Mouse (Mus musculus): ENCODE data around the gene Pdk4.

Pdk4 gene

DNA sequence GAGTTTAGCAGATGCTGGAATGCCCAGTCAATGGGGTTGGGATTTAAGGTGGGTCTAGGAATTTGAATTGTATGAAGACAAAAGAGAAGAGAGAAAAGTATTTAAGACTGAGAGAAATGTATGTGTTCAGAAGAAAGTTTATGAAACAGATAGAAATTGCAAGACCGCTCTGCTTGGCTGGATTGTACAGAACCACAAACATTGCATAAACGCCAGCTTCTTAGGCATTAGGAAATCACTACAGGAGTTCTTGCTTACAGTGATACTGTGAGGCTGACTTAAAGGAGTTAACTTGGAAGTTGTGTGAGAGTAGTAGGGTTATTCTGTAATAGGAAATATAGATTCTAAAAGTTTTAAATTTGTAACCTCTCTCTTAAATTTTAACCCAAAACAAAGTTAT, 23.4 kb downstream of the Pdk4 start:
- TF ChIP-seq GATA4 (IDR thresholded peaks at IDR 0.05; ENCODE audit: insufficient replicate concordance, low read length) = no peak

DNA sequence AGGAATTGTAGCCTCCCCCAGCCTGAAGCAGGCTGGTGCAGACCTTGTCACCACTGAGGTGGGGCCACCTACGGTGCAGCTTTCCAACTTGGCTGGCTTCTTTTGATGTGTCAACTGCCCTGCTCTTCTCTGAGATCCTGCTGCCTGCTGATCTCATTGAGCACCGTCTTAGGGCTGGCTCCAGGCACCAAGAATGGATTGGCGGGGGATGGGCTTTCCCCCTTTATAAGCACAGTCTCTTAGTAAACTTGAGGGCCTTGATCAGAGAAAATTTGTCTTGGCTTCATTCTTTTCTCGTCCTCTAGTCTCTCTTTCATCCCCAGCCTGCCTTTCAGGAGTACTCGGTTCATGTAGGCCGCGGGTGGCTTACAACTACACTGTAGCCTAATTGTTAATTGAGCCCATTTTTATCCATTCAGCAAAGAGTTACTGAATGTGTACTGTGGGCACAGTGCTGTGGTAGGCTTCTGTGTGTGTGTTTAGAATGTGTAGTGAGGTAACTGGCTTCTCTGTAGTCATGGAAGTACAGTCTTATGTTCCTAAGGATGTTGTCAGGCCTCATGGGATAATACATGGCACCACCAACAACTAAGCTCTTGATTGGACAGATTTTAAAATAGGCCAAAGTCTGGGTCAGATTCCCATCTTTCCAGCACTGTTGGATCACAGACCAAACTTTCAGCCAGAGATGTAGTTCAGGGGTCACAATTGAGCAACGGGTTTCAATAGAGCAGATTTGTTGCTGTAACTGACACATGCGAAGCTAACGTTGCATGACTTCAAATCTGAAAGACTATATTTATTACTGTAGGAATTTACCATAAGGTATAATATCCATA, 25.4 kb downstream of the Pdk4 start:
- TF ChIP-seq GATA4 (IDR thresholded peaks at IDR 0.05; ENCODE audit: insufficient replicate concordance, low read length) = peak; percentile 41; the same call in 1 of the 2 replicates

DNA sequence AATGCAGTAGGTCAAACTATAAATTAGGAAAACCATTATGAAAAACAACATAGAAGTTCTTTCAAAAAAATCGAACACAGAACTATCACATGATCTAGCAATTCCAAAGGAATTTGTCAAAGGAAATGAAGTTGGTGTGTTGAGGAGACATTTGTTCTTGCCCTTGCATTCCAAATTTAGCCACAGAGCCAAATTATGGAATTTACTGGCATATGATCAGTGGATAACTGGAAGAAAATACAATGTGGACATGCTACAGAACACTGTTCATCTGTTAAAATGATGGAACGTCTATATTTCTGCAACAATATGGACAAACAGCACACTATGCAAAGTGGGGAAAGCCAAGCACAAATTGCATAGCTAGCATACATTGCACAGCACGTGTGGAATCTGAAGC, 40.3 kb downstream of the Pdk4 start:
- TF ChIP-seq GATA4 (IDR thresholded peaks at IDR 0.05; ENCODE audit: insufficient replicate concordance, low read length) = no peak

DNA sequence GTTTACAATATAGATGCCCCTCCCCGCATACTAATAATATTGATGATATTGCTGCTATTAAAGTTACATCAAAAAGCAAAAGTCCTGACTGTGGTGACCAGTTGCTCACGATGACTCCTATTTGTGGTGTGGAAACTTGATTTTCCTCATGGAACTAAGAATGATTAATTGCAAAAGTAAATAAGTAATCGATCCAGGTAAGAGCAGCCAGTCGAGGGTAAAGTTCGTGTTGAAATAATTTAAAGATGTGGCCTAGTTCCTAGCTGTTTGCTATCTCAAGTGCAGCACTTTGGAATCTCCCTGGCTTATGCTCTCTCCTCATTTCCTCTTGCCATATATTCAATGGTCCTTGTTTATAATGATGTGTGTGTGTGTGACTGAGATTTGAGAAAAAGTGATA, 46.2 kb downstream of the Pdk4 start:
- TF ChIP-seq GATA4 (IDR thresholded peaks at IDR 0.05; ENCODE audit: insufficient replicate concordance, low read length) = peak; percentile 34; the same call in 1 of the 2 replicates

DNA sequence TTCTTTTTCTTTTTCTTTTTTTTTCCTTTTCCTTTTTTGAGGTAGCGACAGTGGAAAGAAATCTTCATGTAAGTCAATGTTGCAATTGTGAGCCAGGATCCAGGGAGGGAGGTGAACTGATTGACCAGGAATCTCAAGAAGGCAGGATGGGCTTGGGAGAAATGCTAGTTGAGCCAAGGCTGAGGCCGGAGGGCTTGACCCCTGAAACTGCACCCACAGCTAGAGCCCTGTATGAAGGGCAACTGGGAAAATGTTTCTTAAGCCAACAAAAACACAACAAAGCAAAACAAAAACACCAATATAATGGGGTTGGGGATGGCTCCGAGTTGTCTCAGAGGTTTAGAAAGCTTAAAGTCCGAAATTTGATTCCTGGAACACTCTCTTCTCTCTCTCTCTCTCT, 47.7 kb downstream of the Pdk4 start:
- no peak for TF ChIP-seq GATA4 (IDR thresholded peaks at IDR 0.05; ENCODE audit: insufficient replicate concordance, low read length)

DNA sequence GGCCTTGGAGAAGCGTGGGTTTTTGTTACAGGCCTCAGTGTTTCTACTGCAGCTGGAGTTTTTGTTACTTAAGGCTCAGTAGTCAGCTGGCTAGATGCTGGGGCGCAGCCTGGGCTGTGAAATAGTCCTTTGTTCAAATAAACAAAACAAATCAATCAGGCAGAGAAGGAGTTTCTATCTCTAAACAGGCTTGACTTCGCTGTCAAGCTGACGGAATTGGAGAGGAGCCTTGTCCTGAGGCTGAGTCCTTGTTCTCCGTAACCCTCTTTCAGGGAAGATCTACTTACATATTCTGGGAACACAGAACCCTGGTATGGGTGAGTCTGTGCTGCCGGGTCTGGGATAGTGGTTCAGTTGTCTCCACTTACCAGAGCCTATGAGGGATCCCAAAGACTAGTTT, 48.6 kb downstream of the Pdk4 start:
- TF ChIP-seq GATA4 (IDR thresholded peaks at IDR 0.05; ENCODE audit: insufficient replicate concordance, low read length) = no peak

DNA sequence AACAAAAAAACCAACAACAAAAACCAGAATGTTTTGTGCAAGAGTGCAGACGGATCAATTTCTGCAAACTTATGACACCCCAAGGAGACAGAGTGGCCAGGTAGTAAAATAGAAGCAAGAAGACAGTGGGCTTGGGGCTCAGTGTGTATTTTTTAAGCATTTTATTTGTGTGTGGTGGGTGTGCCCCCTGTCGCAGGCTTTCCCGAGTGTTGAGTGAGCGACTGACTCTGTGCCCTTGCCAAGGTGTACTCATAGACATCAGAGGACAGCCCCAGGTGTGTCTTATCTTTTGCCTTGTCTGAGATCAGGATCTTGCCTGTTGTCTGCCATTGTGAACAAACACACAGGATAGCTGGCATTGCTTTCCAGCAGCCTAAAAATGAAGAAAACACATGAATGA, 49.1 kb downstream of the Pdk4 start:
- no peak for TF ChIP-seq GATA4 (IDR thresholded peaks at IDR 0.05; ENCODE audit: insufficient replicate concordance, low read length)

DNA sequence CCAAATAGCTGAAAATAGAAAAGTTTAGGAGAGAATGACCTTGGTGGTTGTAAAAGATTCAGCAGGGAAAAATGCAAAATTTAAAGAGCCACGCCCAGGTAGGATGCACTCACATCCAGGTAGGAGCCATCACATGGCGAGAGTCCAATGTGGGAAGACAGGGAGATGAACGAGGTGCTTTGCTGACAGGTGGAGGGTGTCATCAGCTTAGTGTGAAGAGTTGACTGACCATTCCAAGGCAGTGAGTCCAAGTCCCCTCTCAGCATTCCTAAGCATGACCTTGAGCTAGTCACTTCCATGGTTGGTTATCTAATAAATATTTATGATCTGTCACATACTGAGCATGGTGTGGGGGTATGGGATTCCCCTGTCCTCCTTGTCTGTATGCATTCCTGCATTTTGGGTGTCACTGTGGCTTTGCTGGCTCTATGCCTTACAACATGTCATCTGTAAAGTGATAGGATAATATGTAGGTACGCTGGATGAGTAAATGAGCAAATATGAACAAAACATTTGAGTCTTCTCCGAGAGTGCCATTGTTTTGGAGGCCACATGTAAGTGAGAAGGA, 51.7 kb downstream of the Pdk4 start:
- no peak for TF ChIP-seq GATA4 (IDR thresholded peaks at IDR 0.05; ENCODE audit: insufficient replicate concordance, low read length)

DNA sequence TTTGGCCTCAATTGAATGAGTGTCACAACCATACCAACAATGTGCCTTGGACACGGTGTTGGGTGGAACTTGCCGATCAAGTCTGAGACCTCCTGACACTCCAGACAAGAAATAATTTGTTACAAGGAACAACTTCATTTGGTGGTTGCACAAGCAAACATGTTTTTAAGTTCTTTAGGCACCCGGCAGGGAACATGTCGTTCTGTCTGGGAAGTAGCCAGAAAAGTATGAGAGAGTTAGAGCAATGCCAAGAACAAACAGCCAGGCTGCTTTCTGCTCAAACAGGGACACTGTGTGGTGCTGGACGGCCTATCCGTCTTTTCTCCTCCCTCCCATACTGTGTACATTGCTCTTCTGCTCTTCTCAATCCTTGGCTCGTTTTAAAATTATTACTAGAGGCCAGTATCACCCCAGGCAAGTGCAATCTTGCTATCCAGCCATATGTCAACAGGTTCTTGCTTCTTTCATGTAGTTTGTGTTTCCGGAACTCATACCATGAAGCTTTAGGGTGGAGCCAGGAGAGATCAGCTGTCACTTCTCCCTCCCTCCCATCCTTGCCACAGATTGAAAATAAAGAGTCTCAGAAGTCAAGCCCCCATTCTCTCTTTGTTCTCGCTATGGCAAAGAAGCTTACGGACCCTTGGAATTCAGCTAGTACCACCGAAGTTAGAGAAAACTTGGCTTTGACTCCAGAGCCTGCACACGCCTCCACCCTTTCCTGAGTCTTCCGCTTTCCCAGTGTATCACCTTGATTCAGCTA, 52.8 kb downstream of the Pdk4 start:
- no peak for TF ChIP-seq GATA4 (IDR thresholded peaks at IDR 0.05; ENCODE audit: insufficient replicate concordance, low read length)

DNA sequence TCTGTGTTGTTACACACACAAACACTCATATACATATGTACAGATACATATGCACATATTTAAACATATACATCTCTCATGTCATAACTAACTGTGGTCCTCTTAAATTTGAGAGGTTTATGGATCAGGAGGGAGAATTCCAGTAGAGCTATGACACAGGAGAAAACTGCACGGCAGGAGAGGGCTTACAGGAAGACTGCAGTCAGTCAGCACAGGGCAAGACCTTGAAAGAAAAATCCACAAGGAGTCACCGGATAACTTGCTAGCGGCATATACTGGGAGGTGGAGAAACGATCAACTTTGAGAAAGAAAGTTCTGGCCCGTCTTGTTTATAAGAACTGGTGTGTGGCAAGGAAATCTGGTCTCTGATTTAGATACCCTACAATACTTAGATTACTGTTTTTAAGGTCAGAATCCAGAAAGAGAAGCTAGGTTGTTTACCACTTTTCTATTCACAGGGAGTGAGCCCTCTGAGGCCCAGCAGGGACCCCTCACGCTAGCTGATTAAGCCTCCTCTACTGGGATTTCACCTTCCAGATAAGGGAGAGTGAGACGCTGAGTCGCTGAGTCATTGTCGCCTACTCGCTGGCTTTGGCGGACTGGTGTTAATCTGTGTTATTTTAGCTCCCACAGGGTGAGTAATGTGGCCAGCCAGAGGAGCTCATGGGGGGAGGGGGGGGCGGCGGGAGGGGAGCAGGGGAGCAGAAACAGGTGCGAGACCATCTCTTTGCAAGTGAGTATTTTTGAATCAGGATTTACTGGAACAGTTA, 53.6 kb downstream of the Pdk4 start:
- TF ChIP-seq GATA4 (IDR thresholded peaks at IDR 0.05; ENCODE audit: insufficient replicate concordance, low read length) = peak; percentile 53; the same call in 1 of the 2 replicates

DNA sequence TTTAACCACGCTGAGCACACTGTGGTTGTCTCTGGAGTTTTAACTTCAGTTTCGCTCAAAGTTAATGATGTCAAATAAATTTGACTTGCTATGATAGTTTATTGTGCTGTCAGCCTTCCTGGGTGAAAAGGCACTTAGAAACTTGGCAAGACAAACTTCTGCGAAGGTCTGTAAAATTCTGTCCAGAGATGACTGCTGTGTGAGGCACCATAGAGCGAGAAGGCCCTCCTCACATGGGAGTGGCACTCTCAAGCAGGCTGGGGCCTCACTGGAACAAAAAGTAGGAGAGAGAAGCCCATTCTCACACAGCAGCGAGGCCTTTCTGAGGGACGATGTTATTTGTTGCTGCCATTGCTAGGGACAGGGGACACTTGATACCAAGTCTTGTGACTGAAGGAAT, 54.9 kb downstream of the Pdk4 start:
- no peak for TF ChIP-seq GATA4 (IDR thresholded peaks at IDR 0.05; ENCODE audit: insufficient replicate concordance, low read length)

DNA sequence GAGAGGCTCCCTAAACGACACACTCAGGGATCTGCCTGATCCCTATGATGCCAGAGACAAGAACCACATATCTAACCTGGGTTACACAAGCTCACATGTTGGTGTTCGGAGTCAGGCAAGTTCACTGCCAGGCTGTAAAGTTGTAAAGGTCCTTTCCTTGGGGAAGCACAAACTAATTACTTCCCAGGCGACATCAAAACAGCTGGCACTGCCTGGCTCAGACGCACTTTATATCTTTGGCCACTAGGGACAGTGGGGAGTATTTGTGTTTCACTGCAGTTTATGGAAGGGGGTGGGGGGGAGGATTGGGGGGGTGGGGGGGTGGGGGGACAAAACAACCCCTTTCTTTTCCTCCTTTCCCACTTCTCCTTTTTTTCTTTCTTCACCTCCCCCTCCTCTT, 58.4 kb downstream of the Pdk4 start:
- no peak for TF ChIP-seq GATA4 (IDR thresholded peaks at IDR 0.05; ENCODE audit: insufficient replicate concordance, low read length)

DNA sequence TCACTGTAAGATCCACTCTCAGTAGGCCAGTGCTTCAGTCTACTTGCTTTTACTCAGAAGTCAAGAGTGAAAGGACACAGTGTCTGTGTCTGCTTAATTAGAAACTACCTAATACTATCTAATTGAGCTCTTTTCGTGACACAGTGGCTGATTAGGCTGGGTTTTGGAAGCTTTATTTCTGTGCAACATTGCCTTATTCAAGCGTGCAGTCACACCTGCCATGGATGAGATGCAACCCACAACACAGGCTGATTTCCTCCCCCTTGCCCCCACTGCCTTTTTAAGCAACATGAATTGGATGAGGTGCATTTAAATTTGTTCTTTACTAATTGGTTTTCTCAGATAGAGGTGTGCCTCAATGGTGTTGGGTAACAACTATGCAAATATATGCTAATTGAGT, 62.2 kb downstream of the Pdk4 start:
- TF ChIP-seq GATA4 (IDR thresholded peaks at IDR 0.05; ENCODE audit: insufficient replicate concordance, low read length) = no peak
